Mouse (Mus musculus): ENCODE results near the gene Lax1.

GRCm38 (mm10) chr1:133663427-133663826 is 26.5 kb downstream of the Lax1 start:
- TF ChIP-seq CTCF (IDR thresholded peaks at IDR 0.05): no peak
- no peak for TF ChIP-seq EP300 (IDR thresholded peaks at IDR 0.05)
